Mouse (Mus musculus): ENCODE data around the gene Cox16. TPM values are rescaled to one million over a fixed set of nuclear protein-coding genes. Genes with fewer than 3 reads are reported as not detected.
A peak's percentile ranks its signal among the peaks of the same experiment; 100 is the strongest.
"Not testable (repeated sequence)": the region's sequence is repeated elsewhere in the genome, so short reads cannot be mapped to it uniquely, and the experiment has no call there.

Gene Cox16
- 222 and 256 TPM in 2 replicates for polyA plus RNA-seq (2012; ENCODE audit: insufficient read depth, insufficient read length, missing spikeins)

GRCm38 (mm10) chr12:81484727-81485191 is at the start of gene Cox16:
TSS of gene Cox16 (minus strand) at chr12:81485127.
- peak within 1 kb of the TSS; percentile 93 for H3K27ac ChIP-seq (replicated peaks; ENCODE audit: low read depth, low read length)
- H3K4me1 ChIP-seq (ENCODE audit: control insufficient read depth, insufficient read depth, insufficient read length, low read length), result no peaks in the 10 kb centered on the region
- H3K4me3 ChIP-seq (ENCODE audit: insufficient read depth, low read depth, low read length), result peak within 1 kb of the TSS; percentile 79

DNA sequence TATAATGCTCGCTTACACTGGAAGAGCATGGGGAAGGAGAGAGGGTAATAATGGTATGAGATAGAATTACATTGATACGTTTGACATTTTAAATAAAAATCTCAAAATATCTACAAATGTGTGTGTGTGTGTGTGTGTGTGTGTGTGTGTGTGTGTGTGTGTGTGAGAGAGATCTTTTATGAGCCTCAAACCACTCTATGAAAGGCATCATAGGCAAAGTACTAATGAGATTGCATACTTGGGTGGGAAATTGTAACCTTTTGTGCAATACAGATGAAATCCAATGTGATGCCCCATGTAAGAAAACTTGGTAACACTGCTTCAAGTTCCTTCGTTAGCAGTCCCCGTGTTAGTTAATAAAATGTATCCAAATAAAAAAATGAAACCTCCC is 48.1 kb upstream of the Cox16 start:
- Histone ChIP-seq H3K27ac (replicated peaks; ENCODE audit: low read depth, low read length) (no peak overlapping the region), H3K4me1 (ENCODE audit: control insufficient read depth, insufficient read depth, insufficient read length, low read length) (peaks cover 3% of the 10 kb centered on the region; the same call in 1 of the 2 replicates), H3K4me3 (ENCODE audit: insufficient read depth, low read depth, low read length) (peak overlapping the region; percentile 100)

DNA sequence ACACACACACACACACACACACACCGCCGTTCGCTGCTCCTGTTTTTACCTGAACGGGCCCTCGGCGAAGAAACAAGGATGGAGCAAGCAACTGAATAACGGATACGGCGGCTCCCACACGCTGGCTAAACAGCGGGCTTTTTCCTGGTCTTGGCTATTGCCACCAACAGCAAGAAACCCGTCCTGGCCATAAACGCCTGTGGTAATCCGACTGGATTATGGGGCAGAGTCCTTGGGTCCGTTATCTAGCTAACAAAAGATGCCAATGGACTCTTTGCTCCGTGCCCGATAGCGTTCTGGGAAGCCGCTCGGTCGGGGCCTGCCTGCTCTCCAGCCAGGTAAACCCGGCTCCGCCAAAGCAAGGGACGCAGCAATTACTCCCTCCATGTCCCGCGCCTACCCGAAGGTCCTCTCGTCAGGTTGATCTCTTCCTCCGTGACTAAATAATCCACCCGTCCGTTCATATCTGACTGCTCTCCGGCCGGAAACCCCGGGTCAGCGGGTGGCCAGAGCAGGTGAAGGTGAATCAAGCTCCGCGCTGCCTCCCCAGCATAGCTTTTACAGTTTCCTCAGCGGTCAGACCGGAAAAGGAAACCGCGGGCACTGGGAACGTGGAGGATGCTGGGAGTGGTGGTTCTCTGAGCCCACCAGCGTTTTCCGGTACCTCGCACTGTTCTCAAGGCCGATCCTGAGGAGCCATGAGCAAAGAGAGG is 47.5 kb upstream of the Cox16 start, which contains the start of the genes Gm20498 and Synj2bp:
Gene Gm20498 (minus strand): TSS at position 590 of the 713 bp plus-strand sequence.
Gene Synj2bp (minus strand): TSS at position 596 of the 713 bp plus-strand sequence.
- H3K27ac ChIP-seq (replicated peaks; ENCODE audit: low read depth, low read length), result peak within 1 kb of the TSS; percentile 75; the same call in 1 of the 2 replicates
- peaks cover 3% of the 10 kb centered on the region; the same call in 1 of the 2 replicates for H3K4me1 ChIP-seq (ENCODE audit: control insufficient read depth, insufficient read depth, insufficient read length, low read length)
- H3K4me3 ChIP-seq (ENCODE audit: insufficient read depth, low read depth, low read length), result peak within 1 kb of the TSS; percentile 100

DNA sequence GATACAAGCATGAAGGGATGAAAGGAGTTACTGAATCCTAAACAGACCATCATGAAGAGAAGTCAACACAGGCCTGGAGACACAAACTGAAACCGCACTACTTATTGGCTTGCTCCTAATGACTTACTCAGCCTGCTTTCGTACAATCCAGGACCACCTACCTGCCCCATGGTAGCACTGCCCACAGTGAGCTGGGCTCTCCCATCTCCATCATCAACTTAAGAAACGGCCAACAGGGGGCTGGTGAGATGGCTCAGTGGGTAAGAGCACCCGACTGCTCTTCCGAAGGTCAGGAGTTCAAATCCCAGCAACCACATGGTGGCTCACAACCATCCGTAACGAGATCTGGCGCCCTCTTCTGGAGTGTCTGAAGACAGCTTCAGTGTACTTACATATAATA is 45.7 kb upstream of the Cox16 start:
- not testable (repeated sequence) for H3K27ac ChIP-seq (replicated peaks; ENCODE audit: low read depth, low read length); H3K4me3 ChIP-seq (ENCODE audit: insufficient read depth, low read depth, low read length); H3K4me1 ChIP-seq (ENCODE audit: control insufficient read depth, insufficient read depth, insufficient read length, low read length)

GRCm38 (mm10) chr12:81496906-81497305 is 12.0 kb upstream of the Cox16 start:
- H3K4me3 ChIP-seq (ENCODE audit: insufficient read depth, low read depth, low read length); H3K4me1 ChIP-seq (ENCODE audit: control insufficient read depth, insufficient read depth, insufficient read length, low read length); H3K27ac ChIP-seq (replicated peaks; ENCODE audit: low read depth, low read length): not testable (repeated sequence)

DNA sequence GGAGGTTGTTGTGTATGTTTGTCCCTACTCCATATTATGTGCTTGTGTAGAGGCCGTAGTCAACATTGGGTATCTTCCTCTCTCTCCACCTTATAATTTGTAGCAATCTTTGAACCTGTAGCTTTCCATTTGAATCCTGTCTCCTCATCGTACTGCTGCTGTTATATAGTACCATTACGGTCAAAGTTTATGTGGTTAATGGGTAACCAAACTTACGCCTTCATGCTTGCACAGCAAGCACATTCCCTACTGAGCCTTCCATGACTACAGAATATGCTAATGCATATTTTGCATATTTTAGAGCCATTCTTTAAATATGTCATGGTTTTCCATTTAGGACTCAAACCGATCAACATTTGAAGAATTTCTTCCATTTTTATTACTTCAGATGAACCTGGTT is 5.6 kb upstream of the Cox16 start:
- Histone ChIP-seq H3K4me3 (ENCODE audit: insufficient read depth, low read depth, low read length) (no peak overlapping the region), H3K27ac (replicated peaks; ENCODE audit: low read depth, low read length) (no peak overlapping the region)

GRCm38 (mm10) chr12:81485311-81485710 is 384 bp upstream of the Cox16 start:
- 0 out of 2 replicates have a peak overlapping the region, but pooled peaks have one; percentile 26 for H3K27ac ChIP-seq (replicated peaks; ENCODE audit: low read depth, low read length)
- H3K4me3 ChIP-seq (ENCODE audit: insufficient read depth, low read depth, low read length), result peak overlapping the region; percentile 79
- no peaks in the 10 kb centered on the region for H3K4me1 ChIP-seq (ENCODE audit: control insufficient read depth, insufficient read depth, insufficient read length, low read length)

More for the DNA sequence above, 5.6 kb upstream of the Cox16 start:
- no peaks in the 10 kb centered on the region for H3K4me1 ChIP-seq (ENCODE audit: control insufficient read depth, insufficient read depth, insufficient read length, low read length)

DNA sequence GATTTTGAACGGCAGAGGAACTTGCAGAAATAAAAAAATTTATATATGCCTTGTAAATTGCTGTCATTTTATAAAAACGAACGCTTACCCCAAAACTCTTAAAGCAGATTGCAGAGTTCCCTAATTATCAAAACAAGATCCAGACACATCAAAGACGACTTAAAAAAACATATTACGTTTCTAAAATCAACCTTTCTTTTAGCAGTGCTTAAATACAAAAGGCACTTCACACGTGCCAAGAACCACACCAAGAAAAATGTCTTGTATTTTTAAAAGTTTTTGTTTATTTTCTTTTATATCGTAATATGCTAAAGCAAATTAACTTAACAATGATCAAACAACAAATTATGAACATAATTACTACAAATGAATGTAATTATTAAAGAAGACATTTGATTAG is 715 bp downstream of the Cox16 start:
- Histone ChIP-seq H3K4me3 (ENCODE audit: insufficient read depth, low read depth, low read length) (peak overlapping the region; percentile 79), H3K27ac (replicated peaks; ENCODE audit: low read depth, low read length) (no peak overlapping the region; the same call in 1 of the 2 replicates), H3K4me1 (ENCODE audit: control insufficient read depth, insufficient read depth, insufficient read length, low read length) (no peaks in the 10 kb centered on the region)

- Histone ChIP-seq H3K4me1 (ENCODE audit: control insufficient read depth, insufficient read depth, insufficient read length, low read length) (no peaks in the 10 kb centered on the region), H3K4me3 (ENCODE audit: insufficient read depth, low read depth, low read length) (peak overlapping the region; percentile 31), H3K27ac (replicated peaks; ENCODE audit: low read depth, low read length) (no peak overlapping the region)
Observed at GRCm38 (mm10) chr12:81483656-81484055, 1.3 kb downstream of the Cox16 start.

GRCm38 (mm10) chr12:81459051-81459450 is 25.9 kb downstream of the Cox16 start:
- H3K4me3 ChIP-seq (ENCODE audit: insufficient read depth, low read depth, low read length); H3K4me1 ChIP-seq (ENCODE audit: control insufficient read depth, insufficient read depth, insufficient read length, low read length); H3K27ac ChIP-seq (replicated peaks; ENCODE audit: low read depth, low read length): not testable (repeated sequence)

GRCm38 (mm10) chr12:81438985-81439384 is 45.9 kb downstream of the Cox16 start:
- not testable (repeated sequence) for H3K4me3 ChIP-seq (ENCODE audit: insufficient read depth, low read depth, low read length); H3K4me1 ChIP-seq (ENCODE audit: control insufficient read depth, insufficient read depth, insufficient read length, low read length); H3K27ac ChIP-seq (replicated peaks; ENCODE audit: low read depth, low read length)

GRCm38 (mm10) chr12:81434778-81435177 is 50.1 kb downstream of the Cox16 start:
- H3K4me1 ChIP-seq (ENCODE audit: control insufficient read depth, insufficient read depth, insufficient read length, low read length); H3K27ac ChIP-seq (replicated peaks; ENCODE audit: low read depth, low read length); H3K4me3 ChIP-seq (ENCODE audit: insufficient read depth, low read depth, low read length): not testable (repeated sequence)

- Histone ChIP-seq H3K4me1 (ENCODE audit: control insufficient read depth, insufficient read depth, insufficient read length, low read length) (no peaks in the 10 kb centered on the region), H3K4me3 (ENCODE audit: insufficient read depth, low read depth, low read length) (no peak within 1 kb of the TSS), H3K27ac (replicated peaks; ENCODE audit: low read depth, low read length) (no peak within 1 kb of the TSS)
Observed at GRCm38 (mm10) chr12:81421846-81422245, 63.1 kb downstream of the Cox16 start, which contains the start of gene Adam4. TSS of gene Adam4 (minus strand) at chr12:81421946.

DNA sequence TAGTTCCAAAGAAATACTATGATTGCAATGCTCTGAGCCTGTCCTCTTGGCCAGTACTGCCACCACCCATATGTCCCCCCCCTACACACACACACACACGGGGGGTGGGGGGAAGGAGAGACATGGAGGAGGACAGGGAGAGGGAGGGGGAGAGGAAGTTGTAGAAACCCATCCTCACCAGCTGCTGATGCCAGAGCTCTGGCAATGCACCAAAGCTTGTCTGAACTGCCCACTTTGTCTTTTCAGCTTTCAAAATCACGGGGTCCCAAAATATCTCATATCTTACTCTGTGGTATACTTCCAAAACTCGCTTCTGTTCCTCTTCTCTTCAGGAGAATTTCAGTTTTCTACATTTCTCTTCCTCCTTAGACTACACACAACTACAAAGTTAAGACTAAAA is 71.7 kb downstream of the Cox16 start:
- Histone ChIP-seq H3K4me1 (ENCODE audit: control insufficient read depth, insufficient read depth, insufficient read length, low read length) (no peaks in the 10 kb centered on the region), H3K27ac (replicated peaks; ENCODE audit: low read depth, low read length) (no peak overlapping the region), H3K4me3 (ENCODE audit: insufficient read depth, low read depth, low read length) (no peak overlapping the region)

- Histone ChIP-seq H3K27ac (replicated peaks; ENCODE audit: low read depth, low read length) (no peak overlapping the region), H3K4me3 (ENCODE audit: insufficient read depth, low read depth, low read length) (no peak overlapping the region), H3K4me1 (ENCODE audit: control insufficient read depth, insufficient read depth, insufficient read length, low read length) (no peaks in the 10 kb centered on the region)
Observed at GRCm38 (mm10) chr12:81408966-81409365, 76.0 kb downstream of the Cox16 start.

DNA sequence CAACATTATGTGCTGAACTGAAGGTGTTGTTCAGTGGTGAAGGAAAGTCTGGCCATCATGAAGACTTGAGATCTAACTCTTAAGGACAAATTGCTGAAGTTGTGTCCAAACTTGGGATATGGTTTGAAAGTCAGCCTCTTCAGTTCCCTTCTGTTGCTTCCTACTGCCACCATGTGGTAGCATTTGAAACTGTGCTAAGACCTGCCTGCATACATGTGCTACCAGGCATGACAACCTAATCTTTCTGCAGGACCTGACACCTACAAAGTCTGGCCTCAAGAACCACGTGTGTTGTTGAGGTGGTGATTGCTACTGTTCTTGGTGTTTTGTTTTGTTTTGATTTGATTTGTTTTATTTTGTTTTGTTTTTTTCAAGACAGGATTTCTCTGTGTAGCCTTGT is 82.7 kb downstream of the Cox16 start:
- no peak overlapping the region for H3K4me3 ChIP-seq (ENCODE audit: insufficient read depth, low read depth, low read length)
- no peaks in the 10 kb centered on the region for H3K4me1 ChIP-seq (ENCODE audit: control insufficient read depth, insufficient read depth, insufficient read length, low read length)
- no peak overlapping the region for H3K27ac ChIP-seq (replicated peaks; ENCODE audit: low read depth, low read length)

Measured in brown adipose tissue, adult 24 weeks (tissue).